Mouse (Mus musculus) liver, adult 2 months (tissue): Measurements from ENCODE around the gene Clec16a.

Source experiments
- CTCF ChIP-seq: fragments of 200-500 bp; IDR thresholded peaks from 2 replicates; pipeline ENCODE4 v1.5.1; 2011; ENCODE audit warnings: low read depth, low read length, control low read depth
- POLR2A ChIP-seq: fragments of 200-500 bp; IDR thresholded peaks from 2 replicates; pipeline ENCODE4 v1.6.1; 2011; ENCODE audit warnings: low read length, control low read depth; ENCODE audit not compliant: insufficient read depth; ENCODE audit errors: extremely low read depth

DNA sequence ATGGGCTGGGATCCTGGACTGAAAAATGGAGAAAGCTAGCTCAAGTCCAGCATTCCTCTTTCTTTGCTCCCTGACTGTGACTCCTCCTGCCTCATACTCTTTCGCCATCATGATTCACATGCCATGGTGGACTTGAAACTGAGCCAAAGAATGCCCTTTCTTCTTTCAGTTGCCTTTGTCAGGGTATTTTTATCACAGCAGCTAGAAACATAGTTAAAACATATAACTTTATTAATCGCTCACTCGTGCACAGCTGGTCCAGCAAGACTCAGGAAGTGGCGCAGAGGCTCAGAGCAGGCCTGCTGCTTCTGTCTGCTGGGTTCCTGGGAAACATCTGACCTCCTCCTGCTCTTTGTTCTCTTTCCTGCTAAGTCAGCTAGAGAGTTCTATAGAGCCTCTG is 158.8 kb downstream of the Clec16a start:
- TF ChIP-seq CTCF (no peak), POLR2A (no peak)
